Mouse (Mus musculus) testis, adult 2 months (tissue): Measurements from ENCODE around the gene Clpb. TPM values are rescaled to one million over a fixed set of nuclear protein-coding genes. Genes with fewer than 3 reads are reported as not detected.

Experiments
- H3K27ac ChIP-seq: fragments of 200-500 bp; 2 replicates; pipeline ENCODE4 v1.5.1; 2012; ENCODE audit warnings: low read depth, low read length; ENCODE audit not compliant: control insufficient read depth, insufficient read depth
- H3K27me3 ChIP-seq: fragments of 200-500 bp; 2 replicates; pipeline ENCODE4 v1.6.1; 2012; ENCODE audit warnings: mild to moderate bottlenecking, low read length, moderate library complexity; ENCODE audit not compliant: control insufficient read depth, insufficient read depth
- H3K36me3 ChIP-seq: fragments of 200-500 bp; 2 replicates; pipeline ENCODE4 v1.6.1; 2012; ENCODE audit warnings: mild to moderate bottlenecking, low read length; ENCODE audit not compliant: control insufficient read depth, insufficient read depth
- H3K4me1 ChIP-seq: fragments of 200-500 bp; 2 replicates; pipeline ENCODE4 v1.6.1; 2012; ENCODE audit warnings: low read length; ENCODE audit not compliant: control insufficient read depth, insufficient read depth
- H3K4me3 ChIP-seq: fragments of 200-500 bp; 2 replicates; pipeline ENCODE4 v1.5.1; 2012; ENCODE audit warnings: low read depth, mild to moderate bottlenecking, low read length, moderate library complexity, mixed read lengths; ENCODE audit not compliant: control insufficient read depth
- CTCF ChIP-seq: fragments of 200-500 bp; IDR thresholded peaks from 2 replicates; pipeline ENCODE4 v1.5.1; 2012; ENCODE audit warnings: low read depth, mild to moderate bottlenecking, inconsistent platforms, low read length, moderate library complexity; ENCODE audit not compliant: control insufficient read depth, insufficient read depth, insufficient replicate concordance
- POLR2A ChIP-seq: fragments of 200-500 bp; IDR thresholded peaks from 2 replicates; pipeline ENCODE4 v1.6.1; 2012; ENCODE audit warnings: low read depth, mild to moderate bottlenecking, inconsistent platforms, low read length, moderate library complexity; ENCODE audit not compliant: control insufficient read depth
- polyA plus RNA-seq: library from polyadenylated mRNA; depleted of rRNA; stranded (reverse); fragments of >200 nt; gene quantifications from 2 replicates; pipeline ENCODE4 v1.2.3, GENCODE M21; 2012

The Clpb gene
- polyA plus RNA-seq, 1 experiment: 866 TPM

GRCm38 (mm10) chr7:101752346-101752745, 88.9 kb downstream of the Clpb start:
- H3K27ac ChIP-seq: no peak overlapping the region
- no peak overlapping the region for H3K4me3 ChIP-seq
- no peaks in the 10 kb centered on the region for H3K27me3 ChIP-seq
- no peaks in the 10 kb centered on the region for H3K4me1 ChIP-seq
- no peaks in the 10 kb centered on the region for H3K36me3 ChIP-seq
- TF ChIP-seq POLR2A (no peak), CTCF (no peak)

GRCm38 (mm10) chr7:101753492-101753891, 90.1 kb downstream of the Clpb start:
- Histone ChIP-seq H3K27me3 (no peaks in the 10 kb centered on the region), H3K4me3 (no peak overlapping the region), H3K4me1 (no peaks in the 10 kb centered on the region), H3K27ac (no peak overlapping the region), H3K36me3 (no peaks in the 10 kb centered on the region)
- TF ChIP-seq CTCF (no peak), POLR2A (no peak)

- no peaks in the 10 kb centered on the region for H3K4me1 ChIP-seq
- H3K27me3 ChIP-seq: no peaks in the 10 kb centered on the region
- TF ChIP-seq POLR2A (no peak), CTCF (no peak)
- no peak overlapping the region for H3K4me3 ChIP-seq
- H3K36me3 ChIP-seq: no peaks in the 10 kb centered on the region
- H3K27ac ChIP-seq: no peak overlapping the region
Observed at GRCm38 (mm10) chr7:101754416-101754815, 91.0 kb downstream of the Clpb start.

GRCm38 (mm10) chr7:101755301-101755700, 91.9 kb downstream of the Clpb start:
- Histone ChIP-seq H3K4me3 (no peak overlapping the region), H3K4me1 (no peaks in the 10 kb centered on the region), H3K27me3 (no peaks in the 10 kb centered on the region), H3K27ac (no peak overlapping the region), H3K36me3 (no peaks in the 10 kb centered on the region)
- TF ChIP-seq POLR2A (no peak), CTCF (no peak)

GRCm38 (mm10) chr7:101761899-101762780, 98.7 kb downstream of the Clpb start:
- no peak overlapping the region for H3K27ac ChIP-seq
- H3K4me3 ChIP-seq: no peak overlapping the region
- TF ChIP-seq POLR2A (no peak), CTCF (no peak)
- no peaks in the 10 kb centered on the region for H3K36me3 ChIP-seq
- H3K4me1 ChIP-seq: no peaks in the 10 kb centered on the region
- H3K27me3 ChIP-seq: no peaks in the 10 kb centered on the region

GRCm38 (mm10) chr7:101767335-101767907, 104.0 kb downstream of the Clpb start:
- Histone ChIP-seq H3K4me1 (no peaks in the 10 kb centered on the region), H3K36me3 (no peaks in the 10 kb centered on the region), H3K4me3 (no peak overlapping the region), H3K27me3 (no peaks in the 10 kb centered on the region), H3K27ac (no peak overlapping the region)
- TF ChIP-seq CTCF (no peak), POLR2A (no peak)

- H3K36me3 ChIP-seq: no peaks in the 10 kb centered on the region
- no peaks in the 10 kb centered on the region for H3K27me3 ChIP-seq
- H3K27ac ChIP-seq: no peak overlapping the region
- no peak overlapping the region for H3K4me3 ChIP-seq
- no peaks in the 10 kb centered on the region for H3K4me1 ChIP-seq
- TF ChIP-seq POLR2A (no peak), CTCF (no peak)
Observed at GRCm38 (mm10) chr7:101770051-101770450, 106.6 kb downstream of the Clpb start.
